Mouse (Mus musculus) ES-E14 (cell line): ENCODE measurements at regions not wholly inside any gene's neighbourhood (a gene's known extent, or its start where the extent isn't known, plus 50 kb on each side); places are given as distances from the start of the nearest gene placed in this dataset.

Experiments
- DNase-seq: peaks from one replicate; pipeline ENCODE4 v3.0.0-alpha.2; 2013; ENCODE audit warnings: low read depth, low spot score
- H3K27ac ChIP-seq: 2 replicates; pipeline ENCODE4 v1.5.1; 2012; ENCODE audit warnings: low read depth, mild to moderate bottlenecking, low read length, moderate library complexity, mixed read lengths; ENCODE audit not compliant: poor library complexity, insufficient read depth, severe bottlenecking
- H3K36me3 ChIP-seq: 2 replicates; pipeline ENCODE4 v1.6.1; 2012; ENCODE audit warnings: mild to moderate bottlenecking, low read length, moderate library complexity, mixed read lengths; ENCODE audit not compliant: control insufficient read depth, poor library complexity, insufficient read depth, severe bottlenecking
- H3K4me1 ChIP-seq, 2 experiments: fragments of 150-350 bp in 1 of 2; sonication (generic) in 1 of 2; 2 replicates each; pipeline ENCODE4 v1.6.1; 2012; ENCODE audit warnings: low read length in 2 of 2, mild to moderate bottlenecking in 1 of 2, mixed read lengths in 1 of 2; ENCODE audit not compliant: control insufficient read depth in 2 of 2, insufficient read depth in 2 of 2, poor library complexity in 1 of 2
- H3K4me3 ChIP-seq, 2 experiments: fragments of 150-350 bp in 1 of 2; sonication (generic) in 1 of 2; 2 replicates each; pipeline ENCODE4 v1.5.1; 2012; ENCODE audit warnings: low read length in 2 of 2, low read depth in 1 of 2, mild to moderate bottlenecking in 1 of 2, mixed read lengths in 1 of 2; ENCODE audit not compliant: insufficient read depth in 1 of 2, poor library complexity in 1 of 2, severe bottlenecking in 1 of 2
- H3K9ac ChIP-seq: 2 replicates; pipeline ENCODE4 v1.6.1; 2012; ENCODE audit warnings: low read depth, mild to moderate bottlenecking, low read length, mixed read lengths; ENCODE audit not compliant: poor library complexity, insufficient read depth, severe bottlenecking
- H3K9me3 ChIP-seq: fragments of 150-350 bp; sonication (generic); 2 replicates; pipeline ENCODE4 v1.6.1; 2012; ENCODE audit warnings: low read depth, mild to moderate bottlenecking, low read length; ENCODE audit not compliant: control insufficient read depth, insufficient read depth
- CHD2 ChIP-seq: IDR thresholded peaks from 2 replicates; pipeline ENCODE4 v1.6.1; 2014; ENCODE audit warnings: mild to moderate bottlenecking, low read depth, low read length, inconsistent platforms
- HCFC1 ChIP-seq: IDR thresholded peaks from 2 replicates; pipeline ENCODE4 v1.6.1; 2012; ENCODE audit warnings: low read length, inconsistent platforms, borderline replicate concordance; ENCODE audit not compliant: insufficient read depth
- MAFK ChIP-seq: IDR thresholded peaks from 2 replicates; pipeline ENCODE4 v1.6.1; 2014; ENCODE audit warnings: mild to moderate bottlenecking, low read depth, low read length, inconsistent platforms; ENCODE audit not compliant: insufficient read depth
- ZC3H11A ChIP-seq: IDR thresholded peaks from 2 replicates; pipeline ENCODE4 v1.6.1; 2012; ENCODE audit warnings: low read depth, mild to moderate bottlenecking, inconsistent platforms, low read length, borderline replicate concordance
- ZNF384 ChIP-seq: IDR thresholded peaks from 2 replicates; pipeline ENCODE4 v1.6.1; 2012; ENCODE audit warnings: low read depth, low read length, inconsistent platforms
- in situ Hi-C, 2 experiments: fragments of 600-800 bp; cut with MboI; formaldehyde crosslinking; loops; one replicate each; pipeline ENCODE4 v1.15.1; 2025; ENCODE audit warnings: low sequenced_read_pairs in 2 of 2, inconsistent platforms in 1 of 2; ENCODE audit not compliant: unreplicated experiment in 2 of 2

- in situ Hi-C loops, result no loop called here
Observed at GRCm38 (mm10) chr14:105664671-105665198, 231.9 kb downstream of the Spry2 start.

GRCm38 (mm10) chr14:105663472-105663871 lies 233.1 kb downstream of the Spry2 start:
- in situ Hi-C loops, result no loop called here
- no peak for DNase-seq
- no peaks in the 10 kb centered on the region for H3K36me3 ChIP-seq
- TF ChIP-seq CHD2, result no peak
- TF ChIP-seq MAFK, result no peak
- no peak for TF ChIP-seq HCFC1
- TF ChIP-seq ZNF384, result no peak
- TF ChIP-seq ZC3H11A, result no peak
- H3K9me3 ChIP-seq, result no peaks in the 10 kb centered on the region
- no peak overlapping the region for H3K9ac ChIP-seq
- no peak overlapping the region for H3K27ac ChIP-seq
- H3K4me1 ChIP-seq, result no peaks in the 10 kb centered on the region
- H3K4me3 ChIP-seq, result no peak overlapping the region

More at GRCm38 (mm10) chr14:105664671-105665198, 231.9 kb downstream of the Spry2 start:
- H3K36me3 ChIP-seq, result no peaks in the 10 kb centered on the region
- H3K27ac ChIP-seq, result no peak overlapping the region
- H3K9me3 ChIP-seq, result no peaks in the 10 kb centered on the region
- DNase-seq, result no peak
- H3K9ac ChIP-seq, result no peak overlapping the region
- TF ChIP-seq MAFK (no peak), ZNF384 (no peak), ZC3H11A (no peak), HCFC1 (no peak), CHD2 (no peak)
- no peak overlapping the region for H3K4me3 ChIP-seq
- H3K4me1 ChIP-seq, result no peaks in the 10 kb centered on the region

- TF ChIP-seq MAFK, result no peak
- no peak for TF ChIP-seq ZNF384
- no peak for TF ChIP-seq HCFC1
- no peak for TF ChIP-seq ZC3H11A
- no peak for TF ChIP-seq CHD2
- H3K4me1 ChIP-seq, result no peaks in the 10 kb centered on the region
- no peak overlapping the region for H3K9ac ChIP-seq
- DNase-seq, result no peak
- no peak overlapping the region for H3K27ac ChIP-seq
- in situ Hi-C loops, result no loop called here
- no peaks in the 10 kb centered on the region for H3K36me3 ChIP-seq
- no peak overlapping the region for H3K4me3 ChIP-seq
- no peaks in the 10 kb centered on the region for H3K9me3 ChIP-seq
Observed at GRCm38 (mm10) chr14:105662839-105663238, 233.8 kb downstream of the Spry2 start.

- in situ Hi-C loops, result no loop called here
- Histone ChIP-seq H3K27ac (no peak overlapping the region), H3K4me1 (no peaks in the 10 kb centered on the region)
Observed at GRCm38 (mm10) chr14:105658316-105658715, 238.3 kb downstream of the Spry2 start.

More at GRCm38 (mm10) chr14:105658316-105658715, 238.3 kb downstream of the Spry2 start:
- Histone ChIP-seq H3K36me3 (no peaks in the 10 kb centered on the region), H3K4me3 (no peak overlapping the region), H3K9me3 (no peaks in the 10 kb centered on the region), H3K9ac (no peak overlapping the region)
- no peak for DNase-seq
- TF ChIP-seq ZC3H11A (no peak), HCFC1 (no peak), CHD2 (no peak), ZNF384 (no peak), MAFK (no peak)
